Mouse (Mus musculus): ENCODE data around the gene Hip1r. TPM values are rescaled to one million over a fixed set of nuclear protein-coding genes. Genes with fewer than 3 reads are reported as not detected.

Hip1r gene
- polyA plus RNA-seq, 1 experiment from 2014 or later = 20.2 TPM

DNA sequence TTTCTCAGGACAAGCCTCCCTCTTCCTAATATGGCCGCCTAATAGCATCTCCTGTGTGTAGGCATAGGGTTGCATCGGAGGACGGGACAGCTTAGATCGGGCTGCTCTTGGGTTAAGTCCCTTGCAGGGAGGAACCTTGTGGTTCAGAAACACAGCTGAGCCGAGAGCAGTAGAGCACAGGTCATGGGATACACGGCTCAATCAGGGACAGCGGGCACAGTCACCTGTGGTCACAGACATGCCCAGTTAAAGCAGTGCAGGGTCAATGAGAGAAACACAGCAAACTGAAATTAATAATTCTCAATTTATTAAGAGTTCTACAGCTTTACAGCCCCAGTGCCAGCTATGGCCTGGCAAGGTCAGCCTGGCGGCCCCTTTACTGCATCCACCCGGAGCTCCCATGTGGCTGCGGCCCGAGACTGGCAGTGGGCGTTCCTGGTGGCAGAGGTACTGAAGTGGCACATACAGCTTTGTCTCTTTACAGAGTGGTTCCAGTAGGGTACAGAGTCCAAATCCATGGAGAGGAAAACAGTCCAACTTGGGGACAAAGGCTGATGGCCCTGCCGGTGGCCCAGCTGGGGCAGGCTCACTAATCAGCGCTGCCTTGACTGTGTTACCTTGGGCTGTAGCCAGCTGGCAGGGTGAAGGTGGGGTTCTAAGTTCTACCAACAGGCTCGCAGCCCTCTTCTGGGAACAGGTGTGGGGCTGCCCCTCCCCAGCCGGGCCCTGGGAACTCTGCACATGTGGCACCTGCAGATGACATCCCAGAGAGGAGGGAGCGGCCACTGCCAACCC lies 31.1 kb downstream of the Hip1r start:
- Histone ChIP-seq H3K27me3 (replicated peaks; ENCODE audit: control insufficient read depth, insufficient read depth, low read length) (no peaks in the 10 kb centered on the region), H3K4me2 (no peak overlapping the region), H3K9me3 (ENCODE audit: control insufficient read depth, low read length) (no peaks in the 10 kb centered on the region), H3K27ac (ENCODE audit: low read depth, low read length) (no peak overlapping the region), H3K4me1 (replicated peaks; ENCODE audit: control insufficient read depth, insufficient read depth, low read length) (peaks cover 5% of the 10 kb centered on the region), H3K36me3 (ENCODE audit: control insufficient read depth, insufficient read depth, low read length) (peaks cover 33% of the 10 kb centered on the region), H3K9ac (ENCODE audit: low read depth, low read length) (no peak overlapping the region), H3K4me3 (ENCODE audit: low read depth, low read length) (no peak overlapping the region)
- DNase-seq (ENCODE audit: low spot score) (no peak), ATAC-seq (replicated peaks; ENCODE audit: low FRiP score) (0 out of 2 replicates have a peak, but pooled peaks have one; percentile 10)
- 91% methylated on average over 17 of the region's 17 CpGs for WGBS

DNA sequence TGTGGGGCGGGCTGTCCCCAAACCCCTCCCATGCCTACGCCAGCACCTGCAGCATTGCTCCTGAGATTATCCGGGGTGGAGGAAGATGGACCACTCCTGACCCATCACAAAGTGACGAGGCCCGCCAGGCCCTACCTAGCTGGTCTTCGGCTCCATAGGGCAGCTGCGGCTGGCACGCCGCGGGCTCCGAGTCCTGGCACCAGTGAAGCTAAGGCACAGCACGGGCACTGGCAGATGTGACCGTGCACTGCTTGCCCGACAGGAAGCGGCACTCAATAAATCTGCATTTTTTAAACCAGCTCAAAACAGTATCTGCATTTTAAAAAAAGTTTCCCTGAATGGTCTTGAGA lies 31.7 kb downstream of the Hip1r start:
- Histone ChIP-seq H3K9me3 (ENCODE audit: control insufficient read depth, low read length) (no peaks in the 10 kb centered on the region), H3K4me2 (no peak overlapping the region), H3K4me3 (ENCODE audit: low read depth, low read length) (no peak overlapping the region), H3K4me1 (replicated peaks; ENCODE audit: control insufficient read depth, insufficient read depth, low read length) (peaks cover 11% of the 10 kb centered on the region), H3K9ac (ENCODE audit: low read depth, low read length) (no peak overlapping the region), H3K27ac (ENCODE audit: low read depth, low read length) (no peak overlapping the region), H3K27me3 (replicated peaks; ENCODE audit: control insufficient read depth, insufficient read depth, low read length) (no peaks in the 10 kb centered on the region), H3K36me3 (ENCODE audit: control insufficient read depth, insufficient read depth, low read length) (peaks cover 37% of the 10 kb centered on the region)
- DNase-seq (ENCODE audit: low spot score) (no peak), ATAC-seq (replicated peaks; ENCODE audit: low FRiP score) (no peak)
- 94% methylated on average over 15 of the region's 15 CpGs for WGBS

DNA sequence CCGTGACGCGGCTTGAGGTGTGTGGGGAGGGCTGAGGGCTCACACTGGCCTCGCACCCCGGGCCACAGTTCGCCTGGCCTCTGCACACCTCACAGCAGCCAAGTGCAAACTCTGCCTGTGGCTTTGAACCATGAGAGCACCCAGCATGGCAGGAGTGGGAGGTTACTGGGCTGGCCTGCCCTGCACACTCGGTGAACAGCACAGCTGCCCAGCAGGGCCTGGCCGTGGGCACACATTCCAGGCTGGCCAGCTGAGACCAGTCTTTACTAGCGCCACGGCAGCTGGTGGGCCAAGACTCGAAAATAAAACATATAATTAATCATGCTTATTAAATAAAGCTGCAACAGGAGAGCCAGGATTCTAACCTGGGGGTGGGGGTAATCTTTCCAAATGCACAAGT lies 32.2 kb downstream of the Hip1r start:
- H3K36me3 ChIP-seq (ENCODE audit: control insufficient read depth, insufficient read depth, low read length) = peaks cover 39% of the 10 kb centered on the region
- no peaks in the 10 kb centered on the region for H3K27me3 ChIP-seq (replicated peaks; ENCODE audit: control insufficient read depth, insufficient read depth, low read length)
- peaks cover 15% of the 10 kb centered on the region for H3K4me1 ChIP-seq (replicated peaks; ENCODE audit: control insufficient read depth, insufficient read depth, low read length)
- no peak overlapping the region for H3K27ac ChIP-seq (ENCODE audit: low read depth, low read length)
- H3K4me2 ChIP-seq = no peak overlapping the region
- no peaks in the 10 kb centered on the region for H3K9me3 ChIP-seq (ENCODE audit: control insufficient read depth, low read length)
- DNase-seq (ENCODE audit: low spot score) (no peak), ATAC-seq (replicated peaks; ENCODE audit: low FRiP score) (no peak)
- H3K9ac ChIP-seq (ENCODE audit: low read depth, low read length) = no peak overlapping the region
- 88% methylated on average over 11 of the region's 11 CpGs for WGBS
- H3K4me3 ChIP-seq (ENCODE audit: low read depth, low read length) = no peak overlapping the region

- no peak for ATAC-seq (replicated peaks; ENCODE audit: low FRiP score)
- Histone ChIP-seq H3K36me3 (ENCODE audit: control insufficient read depth, insufficient read depth, low read length) (peaks cover 39% of the 10 kb centered on the region), H3K27me3 (replicated peaks; ENCODE audit: control insufficient read depth, insufficient read depth, low read length) (no peaks in the 10 kb centered on the region), H3K4me3 (ENCODE audit: low read depth, low read length) (no peak overlapping the region), H3K4me1 (replicated peaks; ENCODE audit: control insufficient read depth, insufficient read depth, low read length) (peaks cover 19% of the 10 kb centered on the region), H3K9ac (ENCODE audit: low read depth, low read length) (no peak overlapping the region), H3K4me2 (no peak overlapping the region), H3K27ac (ENCODE audit: low read depth, low read length) (no peak overlapping the region), H3K9me3 (ENCODE audit: control insufficient read depth, low read length) (no peaks in the 10 kb centered on the region)
- WGBS = 90% methylated on average over 26 of the region's 26 CpGs
- no peak for DNase-seq (ENCODE audit: low spot score)
Measured at GRCm38 (mm10) chr5:124006082-124006873, 32.9 kb downstream of the Hip1r start.

DNA sequence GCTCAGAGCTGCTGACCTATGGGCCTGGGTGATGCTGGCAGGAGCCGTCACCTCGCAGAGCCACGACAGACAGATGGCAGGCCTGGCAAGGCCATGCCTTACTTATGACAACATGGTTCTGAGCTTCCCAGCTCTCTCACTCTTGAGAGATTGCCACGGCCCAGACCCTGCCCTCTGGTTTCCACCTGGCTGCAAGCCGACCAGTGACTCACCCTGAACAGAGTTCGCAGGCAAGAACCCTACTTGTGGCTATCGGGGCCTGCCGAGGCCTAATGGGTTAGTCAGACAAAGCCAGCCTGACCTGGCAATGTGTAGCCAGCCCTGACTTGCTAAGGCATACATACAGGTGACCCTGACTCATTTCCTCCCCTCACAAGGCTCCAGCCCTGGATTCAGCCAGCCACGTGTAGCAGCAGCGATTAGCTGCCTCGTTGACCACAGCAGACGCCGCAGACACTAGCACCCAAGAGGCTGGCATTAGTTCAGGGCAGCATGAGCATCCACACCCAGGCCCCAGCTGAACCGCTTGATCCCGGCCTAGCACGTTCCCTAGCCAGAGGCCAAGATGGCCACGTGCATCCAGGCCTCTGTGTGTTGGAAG lies 33.6 kb downstream of the Hip1r start:
- Histone ChIP-seq H3K4me1 (replicated peaks; ENCODE audit: control insufficient read depth, insufficient read depth, low read length) (peaks cover 26% of the 10 kb centered on the region), H3K4me2 (no peak overlapping the region), H3K9me3 (ENCODE audit: control insufficient read depth, low read length) (no peaks in the 10 kb centered on the region), H3K27ac (ENCODE audit: low read depth, low read length) (no peak overlapping the region), H3K36me3 (ENCODE audit: control insufficient read depth, insufficient read depth, low read length) (peaks cover 39% of the 10 kb centered on the region), H3K4me3 (ENCODE audit: low read depth, low read length) (no peak overlapping the region), H3K9ac (ENCODE audit: low read depth, low read length) (no peak overlapping the region), H3K27me3 (replicated peaks; ENCODE audit: control insufficient read depth, insufficient read depth, low read length) (no peaks in the 10 kb centered on the region)
- DNase-seq (ENCODE audit: low spot score) = no peak
- no peak for ATAC-seq (replicated peaks; ENCODE audit: low FRiP score)
- 92% methylated on average over 17 of the region's 17 CpGs for WGBS

- ATAC-seq (replicated peaks; ENCODE audit: low FRiP score) (peak; percentile 82), DNase-seq (ENCODE audit: low spot score) (no peak)
- H3K4me2 ChIP-seq = peak overlapping the region; percentile 61
- no peaks in the 10 kb centered on the region for H3K27me3 ChIP-seq (replicated peaks; ENCODE audit: control insufficient read depth, insufficient read depth, low read length)
- peaks cover 33% of the 10 kb centered on the region for H3K36me3 ChIP-seq (ENCODE audit: control insufficient read depth, insufficient read depth, low read length)
- 51% methylated on average over 8 of the region's 8 CpGs for WGBS
- H3K4me1 ChIP-seq (replicated peaks; ENCODE audit: control insufficient read depth, insufficient read depth, low read length) = peaks cover 55% of the 10 kb centered on the region
- peak overlapping the region; percentile 75 for H3K27ac ChIP-seq (ENCODE audit: low read depth, low read length)
- peak overlapping the region; percentile 46; the same call in 1 of the 2 replicates for H3K9ac ChIP-seq (ENCODE audit: low read depth, low read length)
- no peaks in the 10 kb centered on the region for H3K9me3 ChIP-seq (ENCODE audit: control insufficient read depth, low read length)
- H3K4me3 ChIP-seq (ENCODE audit: low read depth, low read length) = 0 out of 2 replicates have a peak overlapping the region, but pooled peaks have one; percentile 7
Measured at GRCm38 (mm10) chr5:124010077-124010476, 36.6 kb downstream of the Hip1r start.

DNA sequence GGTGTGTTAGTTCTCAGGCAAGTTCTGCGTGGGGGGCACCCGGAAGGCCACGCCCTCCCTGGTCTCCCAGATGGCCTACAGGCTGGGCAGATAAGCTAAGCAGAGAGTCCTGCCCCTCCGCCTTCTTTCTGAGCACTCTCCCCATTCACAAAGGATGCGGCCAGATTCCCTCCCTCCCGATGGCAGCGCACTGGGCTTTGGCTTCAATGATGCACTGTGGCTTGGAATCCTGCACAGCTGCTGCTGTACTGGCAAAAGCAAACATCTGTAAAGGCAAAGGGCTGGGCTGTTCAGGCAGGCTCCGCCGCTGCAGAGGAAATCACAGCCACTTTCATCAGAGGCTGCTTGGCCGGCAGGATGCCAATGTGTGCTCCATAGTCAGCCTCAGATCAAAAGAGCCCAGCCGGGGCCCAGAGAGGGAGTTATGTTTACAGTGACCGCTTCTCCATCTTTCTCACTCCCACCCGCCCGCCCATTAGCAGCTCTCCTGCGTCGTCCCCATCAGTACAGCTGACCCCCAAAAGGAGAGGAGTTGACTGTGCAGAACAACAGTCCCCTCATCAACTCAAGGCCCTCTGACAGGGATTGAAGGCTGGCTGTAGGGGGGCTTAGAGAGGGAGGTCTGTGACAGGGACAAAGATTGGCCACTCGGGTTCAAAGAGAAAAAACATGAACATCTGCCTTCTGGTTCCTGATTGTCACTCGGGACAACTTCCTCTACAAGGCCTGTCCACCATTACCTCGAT lies 37.7 kb downstream of the Hip1r start:
- ATAC-seq (replicated peaks; ENCODE audit: low FRiP score) (peak; percentile 72), DNase-seq (ENCODE audit: low spot score) (peak; percentile 74)
- 13% methylated on average over 19 of the region's 19 CpGs for WGBS
- Histone ChIP-seq H3K27ac (ENCODE audit: low read depth, low read length) (peak overlapping the region; percentile 75), H3K36me3 (ENCODE audit: control insufficient read depth, insufficient read depth, low read length) (peaks cover 27% of the 10 kb centered on the region), H3K4me1 (replicated peaks; ENCODE audit: control insufficient read depth, insufficient read depth, low read length) (peaks cover 64% of the 10 kb centered on the region), H3K9ac (ENCODE audit: low read depth, low read length) (no peak overlapping the region; the same call in 1 of the 2 replicates), H3K4me3 (ENCODE audit: low read depth, low read length) (peak overlapping the region; percentile 29), H3K4me2 (peak overlapping the region; percentile 61), H3K27me3 (replicated peaks; ENCODE audit: control insufficient read depth, insufficient read depth, low read length) (no peaks in the 10 kb centered on the region), H3K9me3 (ENCODE audit: control insufficient read depth, low read length) (no peaks in the 10 kb centered on the region)

DNA sequence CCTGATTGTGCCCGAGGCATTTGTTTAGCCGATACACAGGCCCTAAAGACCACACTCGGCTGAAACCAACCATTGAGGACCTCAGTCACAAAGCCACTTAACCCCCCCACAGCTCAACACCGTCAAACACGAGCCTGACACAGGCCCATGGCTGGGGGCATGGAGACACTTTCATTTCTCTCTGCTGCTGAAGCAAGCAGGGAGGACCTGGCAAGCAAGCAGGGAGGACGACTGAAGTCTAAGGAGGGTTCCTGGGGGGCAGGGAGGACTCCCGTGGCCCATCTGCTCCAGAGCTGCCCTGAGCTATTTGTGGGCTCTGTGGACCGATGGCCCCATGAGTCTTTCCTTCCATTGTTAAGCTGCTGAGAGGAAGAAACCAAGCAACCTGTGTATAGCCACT lies 38.5 kb downstream of the Hip1r start:
- peaks cover 73% of the 10 kb centered on the region for H3K4me1 ChIP-seq (replicated peaks; ENCODE audit: control insufficient read depth, insufficient read depth, low read length)
- H3K4me2 ChIP-seq = peak overlapping the region; percentile 61
- H3K36me3 ChIP-seq (ENCODE audit: control insufficient read depth, insufficient read depth, low read length) = peaks cover 22% of the 10 kb centered on the region
- no peak overlapping the region for H3K4me3 ChIP-seq (ENCODE audit: low read depth, low read length)
- DNase-seq (ENCODE audit: low spot score) (no peak), ATAC-seq (replicated peaks; ENCODE audit: low FRiP score) (no peak)
- no peaks in the 10 kb centered on the region for H3K27me3 ChIP-seq (replicated peaks; ENCODE audit: control insufficient read depth, insufficient read depth, low read length)
- WGBS = 26% methylated on average over 8 of the region's 8 CpGs
- H3K9ac ChIP-seq (ENCODE audit: low read depth, low read length) = peak overlapping the region; percentile 23; the same call in 1 of the 2 replicates
- H3K27ac ChIP-seq (ENCODE audit: low read depth, low read length) = peak overlapping the region; percentile 75; the same call in 1 of the 2 replicates
- H3K9me3 ChIP-seq (ENCODE audit: control insufficient read depth, low read length) = no peaks in the 10 kb centered on the region
